Comparison of ENCODE assay signal across 1 mouse cellular context in the genomic region with DNA sequence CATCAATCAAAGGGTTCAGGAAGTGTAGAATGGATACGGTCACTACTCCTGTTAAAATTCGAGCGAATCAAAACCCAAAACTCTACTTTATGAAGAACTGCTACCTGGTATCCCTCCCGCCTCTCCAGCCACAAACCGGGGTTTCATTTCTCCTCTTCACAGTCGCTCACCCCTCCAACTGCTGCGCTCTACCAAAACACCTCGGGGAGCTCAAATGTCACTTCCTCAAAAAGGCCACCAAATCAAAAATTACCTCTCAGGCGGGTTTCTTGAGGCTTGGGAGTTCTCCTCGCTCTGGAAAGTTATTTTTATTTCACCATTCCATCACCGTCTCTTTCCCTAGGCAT.
TF ChIP-seq lines count a peak whose summit lies in the region.

No protein-coding gene starts in this region.

TF ChIP-seq in CH12.LX, 34 proteins besides CTCF, POLR2A, EP300 and RAD21 (continued from another document):
- no peak for TF ChIP-seq MEF2A (IDR thresholded peaks at IDR 0.05; ENCODE audit: borderline replicate concordance, low read depth, low read length)
- no peak for TF ChIP-seq USF2 (conservative IDR thresholded peaks at IDR 0.05; ENCODE audit: low read depth, low read length)
- TF ChIP-seq MAFK (IDR thresholded peaks at IDR 0.05; ENCODE audit: insufficient replicate concordance, low read length) = no peak
- no peak for TF ChIP-seq PAX5 (IDR thresholded peaks at IDR 0.05; ENCODE audit: low read length)
- no peak for TF ChIP-seq MYC (IDR thresholded peaks at IDR 0.05; ENCODE audit: low read depth, low read length)
- no peak for TF ChIP-seq KAT2A (IDR thresholded peaks at IDR 0.05; ENCODE audit: insufficient replicate concordance, low read length)
- no peak for TF ChIP-seq ZKSCAN1 (IDR thresholded peaks at IDR 0.05; ENCODE audit: borderline replicate concordance, low read depth, low read length)
- TF ChIP-seq IRF4 (IDR thresholded peaks at IDR 0.05; ENCODE audit: low read depth, low read length) = peak; percentile 88
- no peak for TF ChIP-seq MAZ (IDR thresholded peaks at IDR 0.05; ENCODE audit: low read depth, low read length)
- TF ChIP-seq NELFE (IDR thresholded peaks at IDR 0.05; ENCODE audit: low read depth, low read length) = no peak
- no peak for TF ChIP-seq TCF12 (IDR thresholded peaks at IDR 0.05; ENCODE audit: low read depth, low read length)
